Mouse (Mus musculus): ENCODE data around the gene Lyzl6.

Lyzl6 gene

DNA sequence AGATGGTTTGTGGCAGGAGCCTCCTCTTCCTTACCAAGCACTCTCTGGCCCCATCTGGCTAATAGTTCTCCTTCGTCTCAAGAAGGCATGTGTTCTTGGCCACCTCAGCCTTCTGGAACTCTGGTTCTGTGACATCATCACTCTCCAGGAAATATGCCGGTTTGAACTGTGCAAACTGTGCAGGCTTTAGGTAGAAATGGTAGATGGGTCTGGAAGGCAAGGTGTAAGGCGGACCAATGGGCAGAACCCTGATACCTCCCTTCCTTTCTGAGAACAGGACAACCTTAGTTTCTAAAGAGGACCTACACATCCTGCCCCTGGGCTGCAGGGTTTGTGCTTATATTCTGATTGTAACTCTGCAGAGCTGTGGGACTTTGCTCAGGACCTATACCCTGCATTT, at the start of gene Lyzl6:
Gene Lyzl6, minus strand, starts transcription at position 101 of the 400 bp plus-strand sequence.
- no peak for DNase-seq

- no peak for DNase-seq
Measured at GRCm38 (mm10) chr11:103686706-103687105, 48.0 kb upstream of the Lyzl6 start.

DNA sequence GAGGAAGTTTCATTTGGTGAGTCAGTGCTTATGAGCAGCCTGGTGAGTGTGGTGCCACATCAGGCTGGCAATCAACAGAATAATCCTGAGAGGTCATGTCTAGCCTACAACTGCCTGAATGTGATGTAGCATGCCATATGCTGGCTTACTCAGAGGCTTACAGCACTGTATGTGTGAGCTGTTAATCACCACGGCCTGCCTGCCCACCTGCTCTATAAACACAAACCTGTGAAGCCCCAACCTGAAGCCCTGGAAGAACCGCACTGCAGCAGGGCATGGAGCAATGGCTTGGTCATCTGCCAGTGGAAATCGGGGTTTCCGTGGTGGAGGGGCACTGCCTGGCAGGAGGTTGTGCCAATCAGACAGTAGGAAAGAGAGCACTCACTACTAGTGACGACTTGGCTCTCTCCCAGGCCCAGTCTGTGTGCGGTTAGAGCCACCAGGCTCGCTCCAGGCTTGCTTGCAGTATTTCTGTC, 46.6 kb upstream of the Lyzl6 start:
- DNase-seq: no peak

- DNase-seq: no peak
Measured at GRCm38 (mm10) chr11:103683667-103684334, 45.1 kb upstream of the Lyzl6 start.

DNA sequence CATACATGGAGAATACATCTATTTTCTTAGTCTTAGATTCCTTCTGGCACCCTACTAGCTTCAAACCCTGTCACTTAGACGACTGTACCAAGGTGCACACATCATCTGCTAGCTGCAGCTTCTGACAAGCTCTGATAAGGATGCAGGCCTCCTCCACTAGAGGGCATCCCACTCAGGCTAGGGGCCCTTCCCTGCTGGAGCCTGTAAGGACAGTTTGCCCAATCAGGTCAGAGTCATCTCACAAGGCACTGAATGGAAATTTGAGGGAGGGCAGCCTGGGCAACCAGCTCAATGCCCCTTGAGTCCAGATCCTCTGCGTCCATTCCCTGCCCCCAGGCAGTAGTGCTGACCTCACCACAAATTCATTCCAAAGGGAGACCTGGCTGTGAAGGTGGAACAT, 38.4 kb upstream of the Lyzl6 start:
- peak; percentile 40 to 46 for DNase-seq

- peak; percentile 28 to 41 for DNase-seq
Measured at GRCm38 (mm10) chr11:103675556-103675955, 36.9 kb upstream of the Lyzl6 start.

GRCm38 (mm10) chr11:103666907-103667426, 28.3 kb upstream of the Lyzl6 start:
- no peak for DNase-seq

- no peak for DNase-seq
Measured at GRCm38 (mm10) chr11:103666181-103666906, 27.7 kb upstream of the Lyzl6 start.

- DNase-seq: no peak
Measured at GRCm38 (mm10) chr11:103665695-103666094, 27.0 kb upstream of the Lyzl6 start.

- DNase-seq: no peak
Measured at GRCm38 (mm10) chr11:103663119-103663518, 24.4 kb upstream of the Lyzl6 start.

DNA sequence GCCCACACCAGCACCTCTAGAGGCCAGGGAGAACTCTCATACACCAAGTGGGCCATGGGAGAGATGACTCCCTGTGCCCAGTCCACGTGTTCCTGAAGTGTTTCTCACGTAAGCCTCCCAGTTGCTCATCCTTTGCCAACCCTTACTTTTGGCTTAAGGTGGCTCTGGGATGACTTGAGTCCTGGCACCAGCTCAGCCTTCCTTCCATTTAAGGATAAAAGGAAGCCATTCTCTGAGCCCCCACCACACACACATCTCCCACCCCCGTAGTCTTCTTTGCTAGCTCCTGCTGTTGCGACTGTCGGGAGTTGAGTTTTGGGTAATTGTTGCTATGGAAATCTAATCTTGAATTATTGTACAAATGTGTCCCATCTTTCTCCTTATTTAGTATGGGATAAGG, 23.9 kb upstream of the Lyzl6 start:
- no peak for DNase-seq

DNA sequence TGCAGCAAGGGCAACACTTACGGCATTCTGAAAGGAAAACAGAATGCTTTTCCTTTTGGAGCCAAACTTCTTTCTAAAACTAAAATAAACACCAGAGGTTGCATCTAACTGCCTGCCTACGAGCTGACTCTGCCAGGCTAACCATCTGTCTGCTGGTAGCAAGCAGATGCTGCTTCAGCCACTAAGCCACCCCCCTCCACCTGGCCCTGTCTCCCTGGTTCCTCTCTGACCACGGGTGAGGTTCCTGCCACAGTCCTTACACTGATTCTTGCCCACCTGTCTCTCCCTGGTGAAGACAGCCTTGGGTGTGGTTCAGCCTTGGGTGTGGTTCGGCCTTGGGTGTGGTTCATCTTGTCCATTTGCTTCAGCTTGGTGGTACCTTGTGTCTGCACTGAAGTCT, 23.2 kb upstream of the Lyzl6 start:
- DNase-seq: no peak

- no peak for DNase-seq
Measured at GRCm38 (mm10) chr11:103658189-103658588, 19.5 kb upstream of the Lyzl6 start.

GRCm38 (mm10) chr11:103656520-103656919, 17.8 kb upstream of the Lyzl6 start:
- peak; percentile 17 to 27 for DNase-seq

DNA sequence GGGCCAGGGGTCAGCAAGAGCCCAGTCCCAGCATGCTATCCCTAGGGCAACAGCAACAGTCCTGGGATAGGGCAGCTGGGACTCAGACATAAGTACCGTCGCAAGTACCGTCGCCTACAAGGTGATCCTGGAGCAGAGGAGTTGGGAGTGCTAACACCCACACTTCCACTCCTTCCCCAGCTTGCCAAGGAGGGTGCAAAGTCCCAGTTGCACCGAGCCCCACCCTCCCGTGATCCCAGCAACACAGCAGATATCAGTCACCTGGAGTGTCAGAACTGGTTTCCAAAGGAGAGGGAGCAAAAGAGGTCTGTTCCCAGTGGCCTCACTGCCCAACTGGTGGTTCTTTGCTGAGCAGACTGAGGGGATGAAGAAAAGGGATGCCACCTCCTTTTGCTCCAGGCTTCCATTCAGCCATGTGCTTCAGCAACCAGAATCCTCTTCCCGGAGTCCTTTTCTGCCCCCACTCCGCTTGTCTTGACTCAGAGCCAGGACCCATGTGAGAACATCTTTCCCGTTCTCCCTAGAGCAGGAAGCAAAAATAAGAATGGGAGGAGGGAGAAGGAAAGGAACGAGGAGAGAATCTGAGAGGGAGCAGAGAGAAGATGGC, 14.8 kb upstream of the Lyzl6 start:
- no peak for DNase-seq

GRCm38 (mm10) chr11:103651426-103651825, 12.7 kb upstream of the Lyzl6 start:
- DNase-seq: no peak

GRCm38 (mm10) chr11:103649983-103650493, 11.3 kb upstream of the Lyzl6 start:
- no peak for DNase-seq

DNA sequence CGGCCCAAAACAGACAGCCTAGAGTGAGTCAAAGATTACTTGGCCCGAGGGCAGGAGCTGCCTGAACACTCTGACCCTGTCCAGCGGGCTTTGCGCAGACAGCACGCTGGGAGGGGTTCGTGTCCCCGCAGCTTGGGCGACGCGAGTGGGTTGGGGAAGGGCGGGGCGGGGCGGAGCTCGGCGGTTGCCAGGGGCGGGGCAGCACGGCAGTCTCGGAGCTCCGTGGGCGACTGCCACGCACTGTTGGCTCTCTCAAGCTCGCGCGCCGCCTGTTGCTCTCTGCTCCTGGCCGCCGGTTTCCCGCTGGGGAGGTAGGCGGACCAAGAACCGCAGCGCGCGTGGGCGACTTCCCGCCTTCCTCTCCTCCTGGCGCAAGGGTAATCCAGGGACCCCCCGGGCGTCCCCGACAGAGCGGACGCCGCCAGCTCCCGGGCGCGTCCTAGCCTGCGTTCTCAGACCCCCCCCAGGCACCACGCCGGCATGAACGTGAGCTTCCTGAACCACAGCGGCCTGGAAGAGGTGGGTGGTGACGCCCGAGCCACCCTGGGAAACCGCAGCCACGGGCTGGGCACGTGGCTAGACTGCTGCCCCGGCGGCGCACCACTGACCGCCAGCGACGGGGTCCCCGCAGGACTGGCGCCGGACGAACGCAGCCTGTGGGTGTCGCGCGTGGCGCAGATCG, 10.8 kb upstream of the Lyzl6 start, which contains the start of gene Rprml:
Gene Rprml, plus strand, starts transcription at position 270 of the 682 bp plus-strand sequence.
- DNase-seq: peak in 1 of 2 experiments; percentile 8

- no peak for DNase-seq
Measured at GRCm38 (mm10) chr11:103648656-103649055, 10.0 kb upstream of the Lyzl6 start.

GRCm38 (mm10) chr11:103647921-103648620, 9.4 kb upstream of the Lyzl6 start:
- no peak for DNase-seq

GRCm38 (mm10) chr11:103646301-103646700, 7.6 kb upstream of the Lyzl6 start:
- DNase-seq: no peak

DNA sequence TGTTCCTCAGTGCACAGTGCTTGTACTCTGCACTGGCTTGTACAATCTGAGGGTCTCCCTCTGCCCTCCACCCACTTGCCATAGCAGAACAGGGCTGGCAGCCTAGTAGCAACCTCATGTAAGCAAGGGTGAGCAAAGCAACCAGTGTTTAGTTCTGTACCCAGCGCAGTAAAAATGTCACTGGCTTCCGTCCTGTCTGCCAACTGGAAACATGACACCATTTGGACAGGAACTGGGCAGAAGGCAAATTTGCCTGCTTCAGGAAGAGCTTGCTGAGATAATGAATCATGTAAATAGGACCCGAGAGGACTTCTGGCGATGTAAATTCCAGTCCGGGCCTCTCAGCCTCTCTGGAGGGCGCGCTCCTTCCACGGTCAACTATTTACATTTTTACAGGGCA, 7.0 kb upstream of the Lyzl6 start:
- no peak for DNase-seq
